15 mouse cellular contexts compared by ENCODE assay signal in the genomic region with DNA sequence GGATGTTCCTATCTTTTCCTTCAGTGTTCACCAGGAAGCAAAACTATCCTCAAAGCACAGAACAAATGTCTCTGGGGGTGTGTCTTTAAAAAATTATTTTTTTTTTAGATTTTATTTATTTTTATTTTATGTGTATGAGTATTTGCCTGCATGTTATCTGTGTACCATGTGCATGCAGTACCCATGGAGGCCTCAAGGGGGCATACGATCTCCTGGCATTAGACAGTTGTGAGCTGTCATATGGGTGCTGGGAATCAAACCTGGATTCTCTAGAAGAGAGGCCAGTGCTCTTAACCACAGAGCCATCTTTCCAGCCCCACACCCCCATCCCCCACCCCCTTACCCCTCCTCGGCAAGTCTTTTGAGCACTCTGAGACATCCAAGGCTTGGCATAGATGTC.
DNase-seq lines count a peak whose midpoint lies in the region; ATAC-seq and TF ChIP-seq lines count a peak whose summit lies in the region.
"Had no signal": no experiment of that assay in that cellular context is flagged by ENCODE, and none has a peak within 500 bp of the region (broad histone marks: within the 10 kb centered on the region; RNA-seq: fewer than 3 reads in every experiment).

No protein-coding gene starts in this region.

- H3K9ac ChIP-seq in MEL (ENCODE audit: control insufficient read depth, low read depth, low read length, poor library complexity, severe bottlenecking): no peak overlapping the region
- no peak overlapping the region for H3K9ac ChIP-seq in liver, embryonic 14.5 days (replicated peaks)
- H3K9ac ChIP-seq: heart, embryonic 15.5 days; hindbrain, embryonic 14.5 days had no signal

- no peak overlapping the region for H3K4me3 ChIP-seq in lung, adult 2 months (replicated peaks; ENCODE audit: extremely low read depth, low read depth, low read length)
- no peak overlapping the region for H3K4me3 ChIP-seq in MEL (ENCODE audit: control insufficient read depth in 1 of 2, insufficient read depth in 1 of 2, low read depth in 2 of 2, low read length in 2 of 2)
- H3K4me3 ChIP-seq in liver, embryonic 14.5 days (ENCODE audit: insufficient read depth in 1 of 2, low read depth in 2 of 2, low read length in 2 of 2): no peak overlapping the region
- H3K4me3 ChIP-seq: erythroblast, embryonic 14.5 days; heart, embryonic 15.5 days had no signal

- TF ChIP-seq EP300 in MEL (IDR thresholded peaks at IDR 0.05; ENCODE audit: low read depth in 1 of 2, low read length in 2 of 2): no peak
- no peak for TF ChIP-seq EP300 in liver, embryonic 14.5 days (IDR thresholded peaks at IDR 0.05; ENCODE audit: low read depth)

- DNase-seq in CD4-positive, CD25-positive, alpha-beta regulatory T cell, adult 2 months (ENCODE audit: low read depth, low spot score): peak; percentile 52
- DNase-seq in lung, adult 2 months: no peak
- no peak for DNase-seq in lung, postnatal 14 days
- DNase-seq in MEL (ENCODE audit: low read depth, low spot score): peak; percentile 34
- DNase-seq in liver, embryonic 14.5 days (ENCODE audit: low read depth in 3 of 3, low spot score in 3 of 3): no peak
- DNase-seq in urinary bladder, postnatal 36 days (ENCODE audit: low spot score in 2 of 2): no peak
- no peak for DNase-seq in heart, postnatal 4 days
- DNase-seq: cerebellum, adult 9-10 months; gastrocnemius, postnatal 36 days; left cerebral cortex, postnatal 4 days; lung, adult 18-20 months had no signal

- H3K4me1 ChIP-seq in lung, adult 2 months (ENCODE audit: control insufficient read depth, insufficient read depth, low read length): no peaks in the 10 kb centered on the region
- H3K4me1 ChIP-seq in MEL (ENCODE audit: control insufficient read depth in 1 of 2, insufficient read depth in 2 of 2, low read length in 2 of 2): no peaks in the 10 kb centered on the region
- no peaks in the 10 kb centered on the region for H3K4me1 ChIP-seq in liver, embryonic 14.5 days (replicated peaks; ENCODE audit: control insufficient read depth in 2 of 2, insufficient read depth in 2 of 2, low read length in 1 of 2)
- H3K4me1 ChIP-seq: heart, embryonic 15.5 days had no signal

- no peaks in the 10 kb centered on the region for H3K36me3 ChIP-seq in MEL (ENCODE audit: control insufficient read depth in 1 of 2, insufficient read depth in 2 of 2, low read length in 2 of 2)
- no peaks in the 10 kb centered on the region for H3K36me3 ChIP-seq in liver, embryonic 14.5 days (replicated peaks; ENCODE audit: control insufficient read depth, insufficient read depth, low read depth)
- H3K36me3 ChIP-seq: heart, embryonic 15.5 days had no signal

- peak; percentile 26; the same call in 1 of the 2 replicates for TF ChIP-seq CTCF in lung, adult 2 months (IDR thresholded peaks at IDR 0.05; ENCODE audit: insufficient read depth, low read length)
- peak; percentile 42 to 60 (median 47); a peak in 5 of 6 replicates for TF ChIP-seq CTCF in MEL (IDR thresholded peaks at IDR 0.05 in 2 of 3, conservative IDR thresholded peaks at IDR 0.05 in 1 of 3; ENCODE audit: control insufficient read depth in 1 of 3, insufficient read depth in 1 of 3, low read depth in 2 of 3, low read length in 3 of 3, poor library complexity in 1 of 3, severe bottlenecking in 1 of 3)
- peak; percentile 68 for TF ChIP-seq CTCF in liver, embryonic 14.5 days (IDR thresholded peaks at IDR 0.05; ENCODE audit: low read depth)

- H3K4me2 ChIP-seq in liver, embryonic 14.5 days (ENCODE audit: low read depth): no peak overlapping the region
- H3K4me2 ChIP-seq: heart, embryonic 15.5 days; hindbrain, embryonic 14.5 days had no signal

- H3K9me3 ChIP-seq in MEL (replicated peaks; ENCODE audit: insufficient read depth, low read length): no peaks in the 10 kb centered on the region
- no peaks in the 10 kb centered on the region for H3K9me3 ChIP-seq in liver, embryonic 14.5 days (ENCODE audit: control insufficient read depth, low read length)
- H3K9me3 ChIP-seq: heart, embryonic 15.5 days had no signal

- peak; percentile 18 for TF ChIP-seq RAD21 in MEL (IDR thresholded peaks at IDR 0.05; ENCODE audit: low read depth, low read length)

- H3K27me3 ChIP-seq in MEL (ENCODE audit: control insufficient read depth in 1 of 2, insufficient read depth in 2 of 2, low read length in 2 of 2): peaks cover 0 to 1% of the 10 kb centered on the region in 2 experiments; a peak in 3 of 4 replicates
- no peaks in the 10 kb centered on the region for H3K27me3 ChIP-seq in liver, embryonic 14.5 days (ENCODE audit: control insufficient read depth, insufficient read depth, low read length)
- H3K27me3 ChIP-seq: heart, embryonic 15.5 days had no signal

- 82% methylated on average over 2 of the region's 2 CpGs for WGBS in lung, adult 2 months
- WGBS in liver, embryonic 14.5 days (ENCODE audit: insufficient replicate concordance): 71% methylated on average over 2 of the region's 2 CpGs

- no peak for TF ChIP-seq POLR2A in lung, adult 2 months (IDR thresholded peaks at IDR 0.05; ENCODE audit: borderline replicate concordance, extremely low read depth, low read depth, low read length)
- no peak for TF ChIP-seq POLR2A in MEL (IDR thresholded peaks at IDR 0.05; ENCODE audit: control insufficient read depth in 1 of 2, insufficient read depth in 1 of 2, low read depth in 1 of 2, low read length in 2 of 2, poor library complexity in 1 of 2)

- no peak overlapping the region for H3K27ac ChIP-seq in MEL (ENCODE audit: control insufficient read depth, low read depth, low read length)
- H3K27ac ChIP-seq in liver, embryonic 14.5 days: no peak overlapping the region
- H3K27ac ChIP-seq: heart, embryonic 15.5 days; hindbrain, embryonic 14.5 days had no signal

- ATAC-seq in CD4-positive, CD25-positive, alpha-beta regulatory T cell, adult 4 months: no peak
- ATAC-seq in liver, embryonic 14.5 days (ENCODE audit: insufficient read depth): no peak

- no peaks in the 10 kb centered on the region for H3K79me2 ChIP-seq in MEL (ENCODE audit: control insufficient read depth, insufficient read depth, low read length, poor library complexity)

TF ChIP-seq in MEL, 35 proteins besides CTCF, POLR2A, EP300 and RAD21:
- TF ChIP-seq SMC3 (IDR thresholded peaks at IDR 0.05; ENCODE audit: low read depth, low read length) (peak; percentile 18; the same call in 1 of the 2 replicates), RCOR1 (IDR thresholded peaks at IDR 0.05; ENCODE audit: low read depth, low read length) (no peak)
TF ChIP-seq in MEL: peak in this region for 1.

Comparison
In these comparisons a context has a peak if more than half of its experiments do, and no peak if none do; other contexts are left out.
1. DNase-seq: peak in CD4-positive, CD25-positive, alpha-beta regulatory T cell, adult 2 months (single experiment) and MEL (single experiment); none in lung, adult 2 months (single experiment), lung, postnatal 14 days (single experiment), liver, embryonic 14.5 days (0 of 3), urinary bladder, postnatal 36 days (0 of 2) and heart, postnatal 4 days (single experiment).
2. Peak in every context shown above with its lines, with median percentiles within 50 percentile points of each other: CTCF ChIP-seq.